Mouse (Mus musculus) adrenal gland, adult 8-10 months (tissue): ENCODE data around the gene Tmem234. TPM values are rescaled to one million over a fixed set of nuclear protein-coding genes. Genes with fewer than 3 reads are reported as not detected.
A peak's percentile ranks its signal among the peaks of the same experiment; 100 is the strongest.
"Not testable (repeated sequence)": the region's sequence is repeated elsewhere in the genome, so short reads cannot be mapped to it uniquely, and the experiment has no call there.

Experiments used
- DNase-seq: peaks from one replicate; pipeline ENCODE4 v3.0.0; 2022
- total RNA-seq, 4 experiments: library from RNA; stranded (reverse); gene quantifications; 2 replicates each; pipeline ENCODE4 v1.2.4; 2022

Gene Tmem234
- total RNA-seq, result 100 to 1,000 TPM; 104 to 120 (median 109) TPM

GRCm38 (mm10) chr4:129600233-129601158 lies at the start of gene Tmem234, which contains the start of gene Eif3i:
Gene Tmem234, plus strand, starts transcription at chr4:129600668.
Gene Eif3i, minus strand, starts transcription at chr4:129600648.
- DNase-seq, result peak; percentile 76

GRCm38 (mm10) chr4:129554512-129554911 lies 46.0 kb upstream of the Tmem234 start:
- DNase-seq, result not testable (repeated sequence)

GRCm38 (mm10) chr4:129555421-129555861 lies 45.0 kb upstream of the Tmem234 start:
- peak; percentile 56 for DNase-seq

GRCm38 (mm10) chr4:129555862-129556531 lies 44.5 kb upstream of the Tmem234 start:
- no peak for DNase-seq

- DNase-seq, result peak; percentile 85
Measured at GRCm38 (mm10) chr4:129556532-129557223, 43.8 kb upstream of the Tmem234 start.

- DNase-seq, result no peak
Measured at GRCm38 (mm10) chr4:129557256-129557808, 43.1 kb upstream of the Tmem234 start.

GRCm38 (mm10) chr4:129558321-129558955 lies 42.0 kb upstream of the Tmem234 start:
- DNase-seq, result no peak

GRCm38 (mm10) chr4:129561184-129561583 lies 39.3 kb upstream of the Tmem234 start:
- no peak for DNase-seq

GRCm38 (mm10) chr4:129563718-129564117 lies 36.8 kb upstream of the Tmem234 start:
- DNase-seq, result no peak

GRCm38 (mm10) chr4:129565139-129565538 lies 35.3 kb upstream of the Tmem234 start:
- DNase-seq, result no peak

GRCm38 (mm10) chr4:129568366-129568765 lies 32.1 kb upstream of the Tmem234 start:
- DNase-seq, result no peak

GRCm38 (mm10) chr4:129570028-129570427 lies 30.4 kb upstream of the Tmem234 start:
- DNase-seq, result no peak

GRCm38 (mm10) chr4:129571551-129572084 lies 28.9 kb upstream of the Tmem234 start:
- no peak for DNase-seq

- no peak for DNase-seq
Measured at GRCm38 (mm10) chr4:129572236-129573092, 28.0 kb upstream of the Tmem234 start.

- DNase-seq, result no peak
Measured at GRCm38 (mm10) chr4:129573093-129573370, 27.4 kb upstream of the Tmem234 start.

GRCm38 (mm10) chr4:129573430-129573829 lies 27.0 kb upstream of the Tmem234 start, which contains the start of gene Lck:
Gene Lck, minus strand, starts transcription at chr4:129573641.
- no peak for DNase-seq

- DNase-seq, result no peak
Measured at GRCm38 (mm10) chr4:129575171-129575844, 25.2 kb upstream of the Tmem234 start.

GRCm38 (mm10) chr4:129576863-129577491 lies 23.5 kb upstream of the Tmem234 start:
- DNase-seq, result peak; percentile 58

GRCm38 (mm10) chr4:129577688-129578087 lies 22.8 kb upstream of the Tmem234 start:
- DNase-seq, result no peak

GRCm38 (mm10) chr4:129578466-129578865 lies 22.0 kb upstream of the Tmem234 start, which contains the start of gene Fam167b:
Gene Fam167b, minus strand, starts transcription at chr4:129578549.
- peak; percentile 48 for DNase-seq
